Mouse (Mus musculus): ENCODE measurements around the gene Gm15097. TPM values are rescaled to one million over a fixed set of nuclear protein-coding genes. Genes with fewer than 3 reads are reported as not detected.
"Not testable (repeated sequence)": the region's sequence is repeated elsewhere in the genome, so short reads cannot be mapped to it uniquely, and the experiment has no call there.

Gm15097 gene
- not detected in 2 replicates for polyA plus RNA-seq (2016; fragmentation: Nextera tagmentation; extraction: Ambion mirVana)

- H3K4me1 ChIP-seq: not testable (repeated sequence)
Measured at GRCm38 (mm10) chrX:149784173-149784572, at the start of gene Gm15097. TSS of gene Gm15097 (plus strand) at chrX:149784473.

GRCm38 (mm10) chrX:149762853-149763252, 21.4 kb upstream of the Gm15097 start:
- not testable (repeated sequence) for H3K27me3 ChIP-seq (ENCODE audit: insufficient read depth, poor library complexity, severe bottlenecking); H3K9me3 ChIP-seq; H3K27ac ChIP-seq; H3K4me1 ChIP-seq; H3K36me3 ChIP-seq; DNase-seq (ENCODE audit: low spot score); H3K4me3 ChIP-seq
- 44% methylated on average over 4 of the region's 4 CpGs for WGBS

More at GRCm38 (mm10) chrX:149784173-149784572, at the start of gene Gm15097:
- H3K9me3 ChIP-seq; H3K27ac ChIP-seq; DNase-seq (ENCODE audit: low spot score); H3K4me3 ChIP-seq; H3K36me3 ChIP-seq; H3K27me3 ChIP-seq (ENCODE audit: insufficient read depth, poor library complexity, severe bottlenecking): not testable (repeated sequence)
- no CpG with 5 or more reads among the region's 6 CpGs for WGBS

DNA sequence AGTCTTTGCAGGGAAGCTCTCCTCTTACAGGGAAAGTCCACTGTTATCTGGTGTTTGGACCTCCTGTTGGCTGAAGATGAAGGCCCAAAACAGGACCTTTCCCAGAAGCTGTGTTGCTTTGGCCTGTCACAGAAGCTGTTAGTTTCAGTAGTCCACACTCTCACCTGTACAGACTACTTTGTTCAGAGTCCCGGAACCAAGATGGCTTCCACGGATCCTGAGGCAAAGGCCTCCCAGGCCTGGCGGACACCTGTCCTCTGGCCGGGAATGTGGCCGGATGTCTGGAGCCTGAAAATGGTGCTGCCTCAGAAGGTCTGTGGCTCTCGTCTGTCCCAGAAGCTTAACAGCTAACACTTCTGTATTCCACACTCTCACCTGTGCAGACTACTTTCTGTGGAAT, 26.9 kb downstream of the Gm15097 start:
- not testable (repeated sequence) for H3K36me3 ChIP-seq; H3K9me3 ChIP-seq; H3K27ac ChIP-seq; H3K4me1 ChIP-seq; H3K4me3 ChIP-seq; H3K27me3 ChIP-seq (ENCODE audit: insufficient read depth, poor library complexity, severe bottlenecking); DNase-seq (ENCODE audit: low spot score)
- 90% methylated on average over 6 of the region's 6 CpGs for WGBS

Other genes with a start within 250 kb of the Gm15097 start
- gene Gm10439, start 189.9 kb upstream of the Gm15097 start, polyA plus RNA-seq (2016; fragmentation: Nextera tagmentation; extraction: Ambion mirVana): not detected in 2 replicates
- gene Gm15091, start 157.2 kb downstream of the Gm15097 start, polyA plus RNA-seq (2016; fragmentation: Nextera tagmentation; extraction: Ambion mirVana): not detected in 2 replicates